Mouse (Mus musculus): ENCODE measurements around the gene Tmeff2.

Gene Tmeff2

DNA sequence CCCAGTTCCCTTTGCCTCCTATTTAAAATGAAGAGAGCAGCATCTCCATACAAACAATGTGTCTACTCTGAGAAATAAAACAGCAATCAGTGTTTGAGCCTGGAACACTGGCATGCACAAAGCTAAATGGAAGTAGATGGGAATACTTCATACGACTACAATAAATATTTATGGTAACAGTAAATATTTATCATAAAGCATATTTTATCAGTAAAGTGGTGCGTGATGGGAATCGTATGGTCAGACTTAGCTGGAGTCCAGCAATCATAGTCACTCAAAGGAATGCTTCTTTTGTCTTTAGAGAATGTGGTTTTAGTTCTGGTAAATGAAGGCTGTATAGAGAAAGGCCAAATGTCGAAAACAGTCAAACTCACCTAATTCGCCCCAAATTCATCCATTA, 288.6 kb downstream of the Tmeff2 start:
- no peaks in the 10 kb centered on the region for H3K9me3 ChIP-seq (ENCODE audit: low read length)

DNA sequence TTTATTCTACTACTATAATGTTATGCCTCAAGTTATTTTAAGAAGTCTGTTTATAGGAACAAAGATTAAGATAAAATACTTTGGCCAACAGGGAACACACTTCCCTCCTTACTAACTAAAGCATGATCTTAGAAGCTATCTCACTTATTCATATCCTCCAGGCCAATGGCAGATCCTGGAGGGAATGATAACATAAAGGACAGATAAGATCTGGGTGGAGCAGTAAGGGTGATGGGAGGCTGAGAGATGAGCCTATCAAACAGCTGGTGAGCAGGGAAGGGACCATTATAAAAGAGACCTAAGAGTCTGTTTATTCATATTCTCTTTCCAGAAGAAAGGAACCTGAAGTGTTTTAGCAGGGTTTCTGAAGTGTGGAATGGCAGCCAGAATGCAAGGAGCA, 290.8 kb downstream of the Tmeff2 start:
- H3K4me1 ChIP-seq (replicated peaks; ENCODE audit: low read depth, low read length), result peaks cover 7% of the 10 kb centered on the region
- no peaks in the 10 kb centered on the region for H3K36me3 ChIP-seq (ENCODE audit: insufficient read depth, low read length)
- H3K9me3 ChIP-seq (ENCODE audit: low read length), result no peaks in the 10 kb centered on the region
- no peaks in the 10 kb centered on the region for H3K27me3 ChIP-seq (ENCODE audit: insufficient read depth, low read length)
- no peak for TF ChIP-seq POU5F1 (IDR thresholded peaks at IDR 0.05; ENCODE audit: borderline replicate concordance, low read length)
- TF ChIP-seq CTCF (conservative IDR thresholded peaks at IDR 0.05; ENCODE audit: low read length), result no peak
- no peak for TF ChIP-seq NANOG (IDR thresholded peaks at IDR 0.05; ENCODE audit: borderline replicate concordance, low read length)
- no peak overlapping the region for H3K4me3 ChIP-seq (replicated peaks; ENCODE audit: low read length)

More for the DNA sequence above, 288.6 kb downstream of the Tmeff2 start:
- peaks cover 7% of the 10 kb centered on the region for H3K4me1 ChIP-seq (replicated peaks; ENCODE audit: low read depth, low read length)
- no peak for TF ChIP-seq CTCF (conservative IDR thresholded peaks at IDR 0.05; ENCODE audit: low read length)
- no peak for TF ChIP-seq POU5F1 (IDR thresholded peaks at IDR 0.05; ENCODE audit: borderline replicate concordance, low read length)
- TF ChIP-seq NANOG (IDR thresholded peaks at IDR 0.05; ENCODE audit: borderline replicate concordance, low read length), result no peak
- no peak overlapping the region for H3K4me3 ChIP-seq (replicated peaks; ENCODE audit: low read length)
- H3K27me3 ChIP-seq (ENCODE audit: insufficient read depth, low read length), result no peaks in the 10 kb centered on the region
- H3K36me3 ChIP-seq (ENCODE audit: insufficient read depth, low read length), result no peaks in the 10 kb centered on the region

DNA sequence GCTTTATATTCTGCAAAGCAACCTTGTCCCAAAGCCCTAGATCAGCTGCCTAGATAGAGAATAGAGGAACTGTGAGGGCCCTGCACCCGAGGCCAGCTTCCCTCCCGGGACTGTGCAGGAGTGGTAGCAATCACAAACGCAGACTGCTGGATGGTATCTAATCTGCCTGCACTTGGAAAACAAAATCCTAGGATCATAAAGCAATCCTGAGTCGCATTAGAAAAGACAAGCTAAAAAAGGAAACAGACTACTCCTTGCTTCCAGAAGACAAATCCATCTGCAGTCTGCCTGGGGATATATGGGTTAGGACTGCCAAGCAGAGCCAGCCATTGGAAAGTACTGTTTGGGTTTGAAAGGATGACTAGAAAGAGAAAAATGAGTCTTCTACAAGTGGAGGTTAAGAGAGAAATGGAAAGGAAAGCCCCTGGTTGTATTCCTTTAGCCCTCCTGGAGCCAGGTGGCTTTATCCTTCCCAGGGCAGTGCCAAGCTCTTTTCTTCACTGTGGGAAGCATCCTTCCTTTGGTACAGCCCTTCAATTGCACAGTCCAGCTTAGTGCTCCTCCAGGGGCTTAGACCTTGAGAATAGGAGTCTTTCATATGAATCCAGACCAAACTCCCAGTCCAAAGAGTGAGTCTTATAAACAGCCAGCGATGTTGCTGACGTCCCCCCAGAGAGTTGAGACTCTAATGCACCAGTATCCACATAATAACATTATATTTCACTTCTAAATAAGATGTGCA, 291.6 kb downstream of the Tmeff2 start:
- Histone ChIP-seq H3K9me3 (ENCODE audit: low read length) (no peaks in the 10 kb centered on the region), H3K4me1 (replicated peaks; ENCODE audit: low read depth, low read length) (peaks cover 7% of the 10 kb centered on the region), H3K4me3 (replicated peaks; ENCODE audit: low read length) (no peak overlapping the region), H3K27me3 (ENCODE audit: insufficient read depth, low read length) (no peaks in the 10 kb centered on the region), H3K36me3 (ENCODE audit: insufficient read depth, low read length) (no peaks in the 10 kb centered on the region)
- TF ChIP-seq CTCF (conservative IDR thresholded peaks at IDR 0.05; ENCODE audit: low read length), result no peak
- TF ChIP-seq POU5F1 (IDR thresholded peaks at IDR 0.05; ENCODE audit: borderline replicate concordance, low read length), result no peak
- no peak for TF ChIP-seq NANOG (IDR thresholded peaks at IDR 0.05; ENCODE audit: borderline replicate concordance, low read length)

DNA sequence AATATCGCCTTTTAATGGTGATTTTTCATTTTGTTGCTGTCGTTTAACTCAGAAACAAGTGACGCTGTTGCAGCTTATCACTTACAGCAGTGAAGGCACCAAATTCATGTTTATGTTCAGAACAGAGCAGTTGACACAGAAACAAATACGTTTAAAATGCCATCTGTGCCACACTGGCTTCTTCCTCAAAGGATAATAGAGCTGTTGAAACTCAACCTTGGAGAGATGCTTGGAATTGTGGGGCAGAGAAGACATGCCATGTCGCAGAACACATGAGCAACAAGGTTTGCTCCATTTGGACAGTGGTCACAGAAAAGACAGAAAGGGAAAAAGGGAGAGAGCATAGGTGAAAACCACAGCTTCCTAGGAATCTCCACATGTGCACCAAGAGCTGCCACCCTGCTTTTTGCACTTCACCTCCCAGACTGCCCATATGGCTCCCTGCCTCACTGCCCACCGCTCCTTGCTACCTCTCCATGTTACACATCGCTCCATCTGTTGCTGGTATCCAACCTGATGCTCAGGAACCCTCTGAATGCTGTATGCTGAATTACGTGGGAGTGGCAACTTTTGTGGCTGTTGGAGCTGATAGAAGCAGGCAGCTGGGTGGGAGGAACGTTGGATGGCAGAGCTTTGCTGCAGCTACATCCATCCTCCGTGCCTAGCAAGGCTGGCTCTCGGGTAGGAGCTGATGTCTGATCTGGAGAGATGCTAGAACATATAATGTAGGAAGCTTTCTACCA, 298.8 kb downstream of the Tmeff2 start:
- Histone ChIP-seq H3K9me3 (ENCODE audit: low read length) (no peaks in the 10 kb centered on the region), H3K4me3 (replicated peaks; ENCODE audit: low read length) (no peak overlapping the region), H3K27me3 (ENCODE audit: insufficient read depth, low read length) (no peaks in the 10 kb centered on the region), H3K36me3 (ENCODE audit: insufficient read depth, low read length) (no peaks in the 10 kb centered on the region), H3K4me1 (replicated peaks; ENCODE audit: low read depth, low read length) (no peaks in the 10 kb centered on the region)
- no peak for TF ChIP-seq POU5F1 (IDR thresholded peaks at IDR 0.05; ENCODE audit: borderline replicate concordance, low read length)
- TF ChIP-seq CTCF (conservative IDR thresholded peaks at IDR 0.05; ENCODE audit: low read length), result no peak
- TF ChIP-seq NANOG (IDR thresholded peaks at IDR 0.05; ENCODE audit: borderline replicate concordance, low read length), result no peak

DNA sequence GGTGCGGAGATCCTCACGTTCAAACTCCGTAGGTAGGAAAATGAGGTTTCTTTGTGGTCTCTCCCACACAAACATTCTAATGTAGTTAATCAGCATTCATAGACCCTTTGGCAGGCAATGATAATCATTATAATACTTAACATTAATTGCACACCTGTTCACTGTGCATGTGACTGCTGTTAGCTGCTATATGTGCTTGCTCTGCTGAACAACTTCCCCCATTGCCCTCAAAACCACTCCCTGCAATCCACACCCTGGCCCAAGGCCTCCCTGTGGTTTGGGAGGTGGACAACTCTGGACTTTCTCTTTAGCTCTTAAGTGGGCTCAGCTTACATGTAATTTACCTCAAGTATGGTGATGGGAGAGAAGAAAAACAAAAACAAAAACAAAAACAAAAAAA, 299.5 kb downstream of the Tmeff2 start:
- no peak for TF ChIP-seq POU5F1 (IDR thresholded peaks at IDR 0.05; ENCODE audit: borderline replicate concordance, low read length)
- TF ChIP-seq NANOG (IDR thresholded peaks at IDR 0.05; ENCODE audit: borderline replicate concordance, low read length), result no peak
- TF ChIP-seq CTCF (conservative IDR thresholded peaks at IDR 0.05; ENCODE audit: low read length), result no peak
- H3K9me3 ChIP-seq (ENCODE audit: low read length), result no peaks in the 10 kb centered on the region

DNA sequence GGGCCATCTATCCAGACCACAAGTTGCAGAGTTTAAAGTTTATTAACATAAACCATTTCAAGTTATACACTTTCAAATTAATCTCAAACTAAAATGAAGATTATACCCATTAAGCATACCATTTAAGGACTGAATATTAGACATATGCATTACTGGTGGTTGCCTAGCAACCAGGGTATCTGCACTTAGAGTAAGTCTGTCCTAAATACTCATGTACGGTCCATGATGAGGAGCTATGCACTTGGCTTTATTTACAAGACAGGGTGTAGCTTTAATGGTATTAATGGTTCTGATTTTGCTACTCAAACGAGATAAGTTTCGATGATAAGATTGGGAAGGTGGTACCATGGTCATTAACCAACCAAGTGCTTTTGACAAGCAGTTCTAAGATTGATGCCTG, 315.2 kb downstream of the Tmeff2 start:
- Histone ChIP-seq H3K27me3 (ENCODE audit: insufficient read depth, low read length) (no peaks in the 10 kb centered on the region), H3K4me1 (replicated peaks; ENCODE audit: low read depth, low read length) (no peaks in the 10 kb centered on the region), H3K4me3 (replicated peaks; ENCODE audit: low read length) (no peak overlapping the region), H3K36me3 (ENCODE audit: insufficient read depth, low read length) (no peaks in the 10 kb centered on the region), H3K9me3 (ENCODE audit: low read length) (no peaks in the 10 kb centered on the region)
- TF ChIP-seq POU5F1 (IDR thresholded peaks at IDR 0.05; ENCODE audit: borderline replicate concordance, low read length) (no peak), CTCF (conservative IDR thresholded peaks at IDR 0.05; ENCODE audit: low read length) (no peak), NANOG (IDR thresholded peaks at IDR 0.05; ENCODE audit: borderline replicate concordance, low read length) (no peak)

More for the DNA sequence above, 299.5 kb downstream of the Tmeff2 start:
- Histone ChIP-seq H3K4me1 (replicated peaks; ENCODE audit: low read depth, low read length) (no peaks in the 10 kb centered on the region), H3K4me3 (replicated peaks; ENCODE audit: low read length) (no peak overlapping the region), H3K36me3 (ENCODE audit: insufficient read depth, low read length) (no peaks in the 10 kb centered on the region), H3K27me3 (ENCODE audit: insufficient read depth, low read length) (no peaks in the 10 kb centered on the region)

DNA sequence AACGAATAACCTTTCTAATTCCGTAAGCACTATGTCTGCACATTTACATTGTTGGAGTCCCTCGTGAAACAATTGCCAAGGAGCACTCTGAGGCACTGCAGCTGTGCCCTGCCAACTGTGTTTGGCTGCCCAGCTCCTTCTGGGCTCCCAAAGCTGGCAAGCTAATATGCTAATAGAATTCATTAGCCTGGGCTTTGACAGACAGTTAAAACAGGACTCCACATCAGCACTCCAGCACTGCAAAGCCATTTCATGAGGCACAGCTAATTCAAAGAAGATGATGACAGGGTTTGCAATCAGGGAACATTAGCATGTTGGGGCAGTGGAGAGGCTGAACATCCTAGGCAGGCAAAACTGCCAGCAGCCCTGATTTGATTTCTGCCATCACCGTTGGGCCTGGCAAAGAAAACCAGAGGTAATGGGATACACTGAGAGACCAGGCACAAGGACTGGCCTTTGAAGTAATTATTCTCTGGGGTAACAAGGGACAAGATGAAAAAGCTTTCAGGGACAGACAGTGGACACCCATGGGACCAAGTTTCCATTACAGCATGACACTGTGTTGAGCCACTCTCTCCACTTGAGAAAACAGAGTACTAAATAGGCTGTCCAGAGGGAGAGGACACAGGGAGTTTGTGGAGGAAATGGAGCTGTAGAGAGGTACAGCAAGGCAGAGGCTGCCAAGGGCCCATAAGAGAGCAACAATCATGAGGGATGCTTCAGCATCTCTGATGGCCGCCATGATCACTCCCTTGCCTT, 316.0 kb downstream of the Tmeff2 start:
- Histone ChIP-seq H3K36me3 (ENCODE audit: insufficient read depth, low read length) (no peaks in the 10 kb centered on the region), H3K4me1 (replicated peaks; ENCODE audit: low read depth, low read length) (no peaks in the 10 kb centered on the region)
- no peak for TF ChIP-seq CTCF (conservative IDR thresholded peaks at IDR 0.05; ENCODE audit: low read length)
- no peak for TF ChIP-seq NANOG (IDR thresholded peaks at IDR 0.05; ENCODE audit: borderline replicate concordance, low read length)
- no peak for TF ChIP-seq POU5F1 (IDR thresholded peaks at IDR 0.05; ENCODE audit: borderline replicate concordance, low read length)

DNA sequence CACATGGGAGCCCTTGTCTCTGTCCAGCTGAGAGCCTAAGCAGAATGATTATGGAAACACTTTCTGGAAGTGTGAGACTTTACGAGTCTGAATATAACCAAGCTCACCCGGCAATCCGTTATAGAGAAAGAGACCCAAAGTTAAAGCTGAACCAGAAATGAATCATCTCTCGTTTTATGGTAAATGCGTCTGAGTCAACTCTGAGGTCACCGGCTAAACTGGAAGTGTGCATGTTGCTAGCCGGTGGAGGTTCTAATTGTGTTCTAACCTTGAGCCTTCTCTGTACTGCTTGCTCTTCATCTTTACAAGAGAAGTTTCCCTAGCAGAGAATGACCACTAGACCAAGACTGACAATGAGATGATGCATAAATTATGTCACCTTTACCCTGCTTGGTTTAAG, 316.8 kb downstream of the Tmeff2 start:
- H3K4me1 ChIP-seq (replicated peaks; ENCODE audit: low read depth, low read length), result no peaks in the 10 kb centered on the region
- H3K4me3 ChIP-seq (replicated peaks; ENCODE audit: low read length), result no peak overlapping the region
- no peak for TF ChIP-seq POU5F1 (IDR thresholded peaks at IDR 0.05; ENCODE audit: borderline replicate concordance, low read length)
- no peak for TF ChIP-seq NANOG (IDR thresholded peaks at IDR 0.05; ENCODE audit: borderline replicate concordance, low read length)
- no peak for TF ChIP-seq CTCF (conservative IDR thresholded peaks at IDR 0.05; ENCODE audit: low read length)
- no peaks in the 10 kb centered on the region for H3K9me3 ChIP-seq (ENCODE audit: low read length)
- no peaks in the 10 kb centered on the region for H3K27me3 ChIP-seq (ENCODE audit: insufficient read depth, low read length)
- no peaks in the 10 kb centered on the region for H3K36me3 ChIP-seq (ENCODE audit: insufficient read depth, low read length)

More for the DNA sequence above, 316.0 kb downstream of the Tmeff2 start:
- Histone ChIP-seq H3K4me3 (replicated peaks; ENCODE audit: low read length) (no peak overlapping the region), H3K9me3 (ENCODE audit: low read length) (no peaks in the 10 kb centered on the region), H3K27me3 (ENCODE audit: insufficient read depth, low read length) (no peaks in the 10 kb centered on the region)
